Mouse (Mus musculus) bone marrow macrophage, adult 2 months (primary cell): ENCODE results near the gene Rara. TPM values are rescaled to one million over a fixed set of nuclear protein-coding genes. Genes with fewer than 3 reads are reported as not detected.

ENCODE experiments used
- H3K27ac ChIP-seq: 2 replicates; pipeline ENCODE4 v1.5.1; 2012; ENCODE audit warnings: low read depth, low read length; ENCODE audit not compliant: insufficient read depth
- H3K4me1 ChIP-seq: 2 replicates; pipeline ENCODE4 v1.6.1; 2012; ENCODE audit warnings: low read length; ENCODE audit not compliant: control insufficient read depth, insufficient read depth
- H3K4me3 ChIP-seq: 2 replicates; pipeline ENCODE4 v1.5.1; 2012; ENCODE audit warnings: mild to moderate bottlenecking, low read length, moderate library complexity; ENCODE audit not compliant: insufficient read depth
- CTCF ChIP-seq: IDR thresholded peaks from 2 replicates; pipeline ENCODE4 v1.5.1; 2012; ENCODE audit warnings: low read depth, mild to moderate bottlenecking, low read length, moderate library complexity
- POLR2A ChIP-seq: IDR thresholded peaks from 2 replicates; pipeline ENCODE4 v1.6.1; 2012; ENCODE audit warnings: mild to moderate bottlenecking, low read depth, low read length, borderline replicate concordance
- polyA plus RNA-seq: library from polyadenylated mRNA; stranded (reverse); fragments of >200 nt; gene quantifications from 2 replicates; pipeline ENCODE4 v1.2.4, GENCODE M21; 2012; ENCODE audit not compliant: missing spikeins, insufficient read depth, insufficient read length

The Rara gene
- 24.0 and 25.9 TPM in 2 replicates for polyA plus RNA-seq

- no peak within 1 kb of the TSS for H3K27ac ChIP-seq
- no peak within 1 kb of the TSS for H3K4me3 ChIP-seq
- peaks cover 29% of the 10 kb centered on the region for H3K4me1 ChIP-seq
- TF ChIP-seq CTCF (no peak), POLR2A (no peak)
These were observed at the start of gene Rara for GRCm38 (mm10) chr11:98927438-98928076. Rara (plus strand) TSS chr11:98927818.

- Histone ChIP-seq H3K27ac (no peak overlapping the region), H3K4me1 (peaks cover 3% of the 10 kb centered on the region; the same call in 1 of the 2 replicates), H3K4me3 (no peak overlapping the region)
- TF ChIP-seq CTCF, result no peak
- no peak for TF ChIP-seq POLR2A
These were observed 39.9 kb upstream of the Rara start for GRCm38 (mm10) chr11:98887703-98888102.

- TF ChIP-seq CTCF, result no peak
- no peak for TF ChIP-seq POLR2A
- H3K4me1 ChIP-seq, result peaks cover 3% of the 10 kb centered on the region; the same call in 1 of the 2 replicates
These were observed 38.5 kb upstream of the Rara start for GRCm38 (mm10) chr11:98889077-98889476.

GRCm38 (mm10) chr11:98889977-98890376 lies 37.6 kb upstream of the Rara start:
- Histone ChIP-seq H3K4me3 (no peak overlapping the region), H3K4me1 (peaks cover 5% of the 10 kb centered on the region), H3K27ac (no peak overlapping the region)
- no peak for TF ChIP-seq POLR2A
- TF ChIP-seq CTCF, result no peak

More at GRCm38 (mm10) chr11:98889077-98889476, 38.5 kb upstream of the Rara start:
- H3K27ac ChIP-seq, result no peak overlapping the region
- no peak overlapping the region for H3K4me3 ChIP-seq

- H3K4me1 ChIP-seq, result peaks cover 6% of the 10 kb centered on the region
- H3K4me3 ChIP-seq, result no peak overlapping the region
- TF ChIP-seq CTCF (no peak), POLR2A (no peak)
- H3K27ac ChIP-seq, result no peak overlapping the region
These were observed 35.2 kb upstream of the Rara start for GRCm38 (mm10) chr11:98892426-98892825.

- Histone ChIP-seq H3K4me1 (no peaks in the 10 kb centered on the region), H3K27ac (no peak overlapping the region), H3K4me3 (no peak overlapping the region)
- TF ChIP-seq POLR2A (no peak), CTCF (no peak)
These were observed 27.0 kb upstream of the Rara start for GRCm38 (mm10) chr11:98900529-98901125.

DNA sequence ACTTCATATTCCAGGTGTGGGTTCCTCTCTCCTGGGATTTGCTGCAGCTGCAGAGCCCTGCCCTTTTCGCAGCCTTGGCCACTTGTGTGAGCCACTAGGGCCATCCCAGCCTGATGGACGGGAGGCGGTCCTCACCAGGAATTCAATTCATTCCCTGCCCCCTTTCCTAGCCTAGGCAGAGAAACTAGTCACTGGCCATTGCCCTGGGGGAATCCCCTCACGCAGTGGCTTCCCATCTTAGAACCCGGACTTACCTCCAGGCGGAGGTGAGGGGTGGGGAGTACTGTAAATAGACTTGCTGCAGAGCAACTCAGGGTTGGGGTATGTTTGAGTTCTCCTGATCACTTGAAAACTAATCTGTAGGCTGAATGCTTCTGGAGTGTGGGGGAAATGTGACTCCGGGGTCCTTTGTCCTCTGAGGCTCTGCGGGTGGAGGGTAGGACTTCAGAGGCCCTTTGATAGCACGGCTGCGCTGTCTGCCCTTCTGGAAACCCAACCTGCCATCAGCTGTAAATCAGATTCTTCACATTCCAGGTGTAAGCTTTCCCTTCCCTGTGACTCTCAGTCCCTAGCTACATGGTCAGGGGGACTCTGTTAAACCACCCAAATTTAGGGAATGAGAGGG lies 24.9 kb upstream of the Rara start:
- no peak for TF ChIP-seq POLR2A
- no peaks in the 10 kb centered on the region for H3K4me1 ChIP-seq

GRCm38 (mm10) chr11:98904577-98904976 lies 23.0 kb upstream of the Rara start:
- Histone ChIP-seq H3K4me3 (no peak overlapping the region), H3K27ac (no peak overlapping the region), H3K4me1 (peaks cover 8% of the 10 kb centered on the region)
- TF ChIP-seq POLR2A, result no peak
- no peak for TF ChIP-seq CTCF

More for the DNA sequence above, 24.9 kb upstream of the Rara start:
- H3K4me3 ChIP-seq, result no peak overlapping the region
- no peak overlapping the region for H3K27ac ChIP-seq

DNA sequence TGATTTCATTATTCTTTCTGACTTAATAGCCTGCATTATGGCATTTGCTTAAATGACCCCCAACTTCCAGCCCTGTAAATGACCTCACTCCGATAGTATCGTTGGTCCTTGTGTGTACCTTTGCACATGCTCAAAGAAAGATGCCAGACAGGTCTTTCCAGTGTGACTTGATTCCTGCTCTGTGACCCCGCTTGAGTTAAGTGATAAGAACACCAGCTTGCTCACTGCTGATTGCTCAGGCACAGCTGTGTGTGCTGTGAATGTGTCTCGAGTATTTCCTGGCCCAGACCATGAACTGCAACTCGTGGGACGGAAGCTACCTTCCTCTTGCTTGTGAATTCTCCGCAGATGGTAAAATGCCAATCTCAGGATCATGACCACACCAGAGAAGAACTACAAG lies 22.6 kb upstream of the Rara start:
- peaks cover 8% of the 10 kb centered on the region for H3K4me1 ChIP-seq
- H3K4me3 ChIP-seq, result no peak overlapping the region
- no peak overlapping the region for H3K27ac ChIP-seq
- TF ChIP-seq POLR2A (no peak), CTCF (no peak)

DNA sequence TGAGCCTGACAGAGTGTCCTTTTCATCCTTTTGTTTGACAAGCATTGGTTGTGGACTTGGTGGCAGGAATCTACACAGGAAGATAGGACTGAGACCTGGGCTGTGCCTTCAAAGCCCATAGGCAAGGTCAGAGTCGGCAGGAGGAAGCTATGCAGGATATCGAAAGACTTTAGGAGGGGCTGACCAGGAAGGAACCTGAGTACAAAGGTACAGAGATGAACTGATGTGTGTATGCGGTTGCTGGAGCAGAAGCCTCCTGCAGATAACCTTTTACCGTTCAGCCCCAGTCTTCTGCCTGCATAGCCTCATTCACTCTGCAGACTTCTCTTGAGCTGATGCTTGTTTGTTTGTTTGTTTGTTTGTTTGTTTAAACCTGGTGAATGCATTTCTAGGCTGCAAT lies 22.0 kb upstream of the Rara start:
- H3K4me1 ChIP-seq, result peaks cover 8% of the 10 kb centered on the region
- no peak overlapping the region for H3K4me3 ChIP-seq
- H3K27ac ChIP-seq, result no peak overlapping the region
- TF ChIP-seq CTCF (no peak), POLR2A (no peak)

GRCm38 (mm10) chr11:98907063-98907436 lies 20.6 kb upstream of the Rara start:
- TF ChIP-seq POLR2A (no peak), CTCF (no peak)
- Histone ChIP-seq H3K4me3 (no peak overlapping the region), H3K27ac (no peak overlapping the region), H3K4me1 (peaks cover 8% of the 10 kb centered on the region)
